Mouse (Mus musculus) heart, embryonic 15.5 days (tissue): ENCODE data around the gene Nvl. TPM values are rescaled to one million over a fixed set of nuclear protein-coding genes. Genes with fewer than 3 reads are reported as not detected.

Experiments used
- ATAC-seq: fragments of 200-750 bp; cut with Nextera tagmentation; replicated peaks from 2 replicates; pipeline ENCODE4 v1.8.0; 2017; ENCODE audit warnings: low read depth, moderate TSS enrichment; ENCODE audit not compliant: insufficient number of reproducible peaks, insufficient read depth, low FRiP score
- H3K27ac ChIP-seq: fragments of 300-500 bp; sonication (generic); 2 replicates; pipeline ENCODE4 v1.5.1; 2015; ENCODE audit warnings: mild to moderate bottlenecking, inconsistent platforms
- H3K27me3 ChIP-seq: fragments of 300-500 bp; sonication (generic); 2 replicates; pipeline ENCODE4 v1.6.1; 2015; ENCODE audit warnings: inconsistent platforms
- H3K36me3 ChIP-seq: fragments of 300-500 bp; sonication (generic); 2 replicates; pipeline ENCODE4 v1.6.1; 2015; ENCODE audit warnings: mild to moderate bottlenecking, inconsistent platforms
- H3K4me1 ChIP-seq: fragments of 300-500 bp; sonication (generic); replicated peaks from 2 replicates; pipeline ENCODE4 v1.6.1; 2015; ENCODE audit warnings: inconsistent platforms
- H3K4me2 ChIP-seq: fragments of 300-500 bp; sonication (generic); 2 replicates; pipeline ENCODE4 v1.6.1; 2015; ENCODE audit warnings: inconsistent platforms, mild to moderate bottlenecking, moderate library complexity
- H3K4me3 ChIP-seq: fragments of 300-500 bp; sonication (generic); 2 replicates; pipeline ENCODE4 v1.5.1; 2015; ENCODE audit warnings: mild to moderate bottlenecking, inconsistent platforms
- H3K9ac ChIP-seq: fragments of 300-500 bp; sonication (generic); 2 replicates; pipeline ENCODE4 v1.6.1; 2015; ENCODE audit warnings: mild to moderate bottlenecking, inconsistent platforms
- H3K9me3 ChIP-seq: fragments of 300-500 bp; sonication (generic); replicated peaks from 2 replicates; pipeline ENCODE4 v1.6.1; 2016; ENCODE audit warnings: inconsistent platforms
- WGBS: fragments of 180-500 bp; shearing (Covaris S2); methylation state at CpG from one replicate; pipeline ENCODE4 v1.1.7; 2015; ENCODE audit warnings: mixed read lengths; 5-methylcytosine and 5-hydroxymethylcytosine counted together
- polyA plus RNA-seq: library from polyadenylated mRNA; unstranded; fragments of >200 nt; fragmentation: Nextera tagmentation; extraction: Ambion mirVana; gene quantifications from 2 replicates; pipeline ENCODE4 v1.2.1, GENCODE M21; 2015

Nvl gene
- 15.5 and 17.7 TPM in 2 replicates for polyA plus RNA-seq

DNA sequence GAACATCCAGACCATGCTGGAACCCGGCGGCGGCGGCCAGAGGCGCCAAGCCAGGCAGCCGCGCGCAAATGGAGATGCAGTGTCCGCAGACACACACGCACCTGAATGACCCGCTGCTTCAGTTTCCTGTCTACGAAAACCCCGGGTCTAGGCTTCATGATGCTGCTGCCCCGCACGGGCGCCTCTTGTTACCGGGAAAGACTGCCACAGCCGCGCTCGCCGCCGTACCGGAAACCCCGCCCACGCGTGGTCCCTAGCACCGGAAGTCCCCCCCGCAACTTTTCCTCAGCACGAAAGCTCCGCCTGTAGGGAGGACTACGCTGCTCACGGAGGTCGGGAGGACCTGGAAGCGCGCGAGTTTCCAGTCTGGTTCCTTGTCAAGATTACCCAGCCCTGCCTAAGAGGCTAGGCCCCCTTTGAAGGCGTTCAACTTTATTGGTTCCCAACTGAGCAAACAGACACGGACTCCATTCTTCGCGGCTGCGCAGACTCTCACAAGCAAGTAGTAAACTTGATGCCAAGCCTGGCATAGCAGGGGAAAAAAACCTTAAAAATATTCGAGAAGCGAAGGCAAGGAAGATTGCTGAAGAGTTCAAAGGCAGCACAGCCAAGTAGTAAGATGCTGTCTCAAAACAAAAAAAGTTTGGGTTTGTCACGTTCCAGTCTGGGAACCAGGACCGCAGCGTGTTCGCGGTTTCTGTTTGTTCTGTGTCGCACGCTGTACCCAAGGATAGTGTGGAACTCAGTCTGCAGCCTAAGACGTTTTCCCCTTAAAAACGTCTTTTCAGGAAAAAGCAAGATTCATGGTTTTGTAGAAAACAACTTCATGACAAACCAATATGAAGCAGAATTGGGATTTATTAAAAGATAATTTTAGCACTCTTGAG, at the start of gene Nvl, which contains the start of gene Cnih4:
Gene Nvl, minus strand, starts transcription at position 255 of the 887 bp plus-strand sequence.
Gene Cnih4, plus strand, starts transcription at position 744 of the 887 bp plus-strand sequence.
- Histone ChIP-seq H3K27ac (peak within 1 kb of the TSS; percentile 82), H3K4me3 (peak within 1 kb of the TSS; percentile 86), H3K9ac (peak within 1 kb of the TSS; percentile 75), H3K4me1 (peaks cover 16% of the 10 kb centered on the region), H3K9me3 (no peaks in the 10 kb centered on the region), H3K4me2 (peak within 1 kb of the TSS; percentile 63), H3K27me3 (no peaks in the 10 kb centered on the region), H3K36me3 (peaks cover 25% of the 10 kb centered on the region)
- peak; percentile 100 for ATAC-seq
- under 1% methylated on average over 52 of the region's 52 CpGs for WGBS

DNA sequence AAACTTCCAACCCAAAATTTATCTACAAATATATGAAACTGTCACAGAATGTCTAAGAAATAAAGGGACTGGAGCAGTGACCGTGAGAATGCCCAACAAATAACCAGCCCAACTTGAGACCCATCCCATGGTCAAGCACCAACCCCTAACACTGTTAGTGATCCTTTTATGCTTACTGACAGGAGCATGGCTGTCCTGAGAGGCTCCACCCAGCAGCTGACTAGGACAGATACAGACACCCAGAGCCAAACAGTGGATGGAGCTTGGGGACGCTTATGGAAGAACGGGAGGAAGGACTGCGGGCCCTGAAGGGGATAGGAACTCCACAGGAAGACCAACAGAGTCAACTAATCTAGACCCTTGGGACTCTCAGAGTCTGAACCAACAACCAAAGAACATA, 44.9 kb upstream of the Nvl start:
- no peak overlapping the region for H3K4me3 ChIP-seq
- no peak overlapping the region for H3K9ac ChIP-seq
- no peaks in the 10 kb centered on the region for H3K4me1 ChIP-seq
- H3K9me3 ChIP-seq: no peaks in the 10 kb centered on the region
- no peak for ATAC-seq
- WGBS: 86% methylated on average over 4 of the region's 4 CpGs
- no peak overlapping the region for H3K4me2 ChIP-seq
- H3K27ac ChIP-seq: no peak overlapping the region
- H3K36me3 ChIP-seq: peaks cover 79% of the 10 kb centered on the region
- H3K27me3 ChIP-seq: no peaks in the 10 kb centered on the region

DNA sequence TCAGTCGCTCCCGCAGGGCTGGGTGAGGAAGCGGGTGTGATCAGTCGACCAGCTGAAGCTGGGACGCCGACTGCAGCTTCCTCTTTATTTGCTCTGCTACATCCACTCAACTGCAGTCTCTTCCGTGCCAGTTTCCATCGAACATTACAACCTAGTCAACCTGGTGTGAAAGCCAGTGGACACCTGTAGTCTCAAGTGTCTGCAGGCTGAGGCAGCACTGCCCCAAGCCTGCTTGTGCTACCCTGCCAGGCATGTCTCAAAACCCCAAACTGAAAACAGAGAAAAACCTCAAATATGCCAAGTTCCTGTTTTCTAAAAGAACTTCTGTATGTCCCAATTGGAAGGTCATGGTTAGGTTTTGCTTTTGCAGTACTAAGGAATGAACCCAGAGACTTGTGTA, 26.2 kb upstream of the Nvl start:
- no peak overlapping the region for H3K9ac ChIP-seq
- 78% methylated on average over 8 of the region's 8 CpGs for WGBS
- H3K27ac ChIP-seq: no peak overlapping the region

DNA sequence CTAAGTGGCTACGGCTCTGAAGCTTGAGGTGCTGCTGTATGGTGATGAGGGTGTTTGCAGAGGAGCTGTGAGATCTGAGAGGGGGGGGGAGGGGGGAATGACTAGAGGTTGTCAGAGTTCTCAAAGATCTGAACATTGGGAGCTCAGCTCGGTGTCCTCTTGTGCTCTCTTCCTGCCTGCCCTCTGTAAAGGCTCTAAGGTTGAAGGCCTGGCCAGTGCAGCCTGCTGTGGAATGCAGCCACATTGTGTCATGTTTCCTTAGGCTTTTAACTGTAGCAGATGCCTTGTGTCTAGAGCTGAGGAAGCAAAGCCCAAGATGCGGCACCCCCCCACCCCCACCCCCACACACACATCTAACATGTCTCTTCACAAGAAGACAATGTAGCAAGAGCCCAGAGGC, 24.4 kb upstream of the Nvl start:
- peaks cover 34% of the 10 kb centered on the region for H3K36me3 ChIP-seq
- ATAC-seq: no peak

More for the DNA sequence above, 26.2 kb upstream of the Nvl start:
- no peak for ATAC-seq
- Histone ChIP-seq H3K36me3 (peaks cover 24% of the 10 kb centered on the region; the same call in 1 of the 2 replicates), H3K4me1 (no peaks in the 10 kb centered on the region), H3K9me3 (no peaks in the 10 kb centered on the region), H3K27me3 (no peaks in the 10 kb centered on the region), H3K4me3 (no peak overlapping the region), H3K4me2 (no peak overlapping the region)

DNA sequence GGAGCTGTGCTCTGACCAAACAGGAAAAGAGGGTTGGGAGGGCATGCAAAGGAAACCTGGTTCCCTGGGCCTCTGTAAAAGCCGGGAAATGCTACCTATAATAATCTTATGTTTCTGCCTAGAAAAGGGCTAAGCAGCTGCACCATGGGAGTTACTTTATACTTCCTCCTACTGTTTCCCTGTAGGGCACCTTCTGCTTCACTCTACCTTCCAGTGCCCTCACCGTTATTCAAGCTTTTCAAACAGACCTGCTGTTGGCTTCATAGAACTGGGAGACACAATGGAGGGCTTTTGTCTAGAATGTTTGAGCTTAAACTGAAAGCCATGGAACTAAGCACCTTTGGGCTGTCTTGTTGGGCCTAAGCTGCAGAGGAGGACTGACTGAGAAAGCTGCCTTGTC, 23.8 kb upstream of the Nvl start:
- Histone ChIP-seq H3K36me3 (peaks cover 40% of the 10 kb centered on the region), H3K9ac (no peak overlapping the region), H3K4me2 (no peak overlapping the region), H3K27ac (no peak overlapping the region), H3K4me1 (no peaks in the 10 kb centered on the region), H3K4me3 (no peak overlapping the region), H3K9me3 (no peaks in the 10 kb centered on the region), H3K27me3 (no peaks in the 10 kb centered on the region)
- ATAC-seq: no peak
- WGBS: 83% methylated on average over 2 of the region's 2 CpGs

More for the DNA sequence above, 24.4 kb upstream of the Nvl start:
- WGBS: 65% methylated on average over 3 of the region's 3 CpGs
- Histone ChIP-seq H3K4me3 (no peak overlapping the region), H3K9ac (no peak overlapping the region), H3K4me1 (no peaks in the 10 kb centered on the region), H3K9me3 (no peaks in the 10 kb centered on the region), H3K4me2 (no peak overlapping the region), H3K27ac (no peak overlapping the region), H3K27me3 (no peaks in the 10 kb centered on the region)

DNA sequence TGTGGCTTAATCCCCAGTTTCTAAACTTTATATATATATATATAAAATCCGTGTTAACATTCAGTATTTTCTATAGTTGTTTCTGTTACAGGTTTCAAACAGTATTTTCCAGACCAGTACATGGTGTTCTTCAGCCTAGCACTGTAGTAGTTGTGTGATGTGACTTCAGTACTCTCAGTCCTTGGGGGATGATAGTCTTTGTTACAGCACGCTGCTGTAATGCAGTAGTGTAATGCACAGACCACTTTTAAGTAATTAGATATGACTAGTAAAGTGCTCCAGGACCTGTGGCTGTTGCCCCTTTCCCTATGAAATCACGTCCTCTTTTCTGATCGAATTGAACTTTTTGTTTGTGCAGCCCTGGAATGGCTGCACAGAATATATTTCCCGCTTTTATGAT, 7.5 kb upstream of the Nvl start:
- Histone ChIP-seq H3K27ac (peak overlapping the region; percentile 89; the same call in 1 of the 2 replicates), H3K4me2 (peak overlapping the region; percentile 69), H3K27me3 (no peaks in the 10 kb centered on the region), H3K4me1 (peaks cover 14% of the 10 kb centered on the region), H3K9ac (peak overlapping the region; percentile 89), H3K9me3 (no peaks in the 10 kb centered on the region), H3K36me3 (peaks cover 6% of the 10 kb centered on the region; the same call in 1 of the 2 replicates), H3K4me3 (peak overlapping the region; percentile 95)
- WGBS: 32% methylated on average over 5 of the region's 5 CpGs
- no peak for ATAC-seq

DNA sequence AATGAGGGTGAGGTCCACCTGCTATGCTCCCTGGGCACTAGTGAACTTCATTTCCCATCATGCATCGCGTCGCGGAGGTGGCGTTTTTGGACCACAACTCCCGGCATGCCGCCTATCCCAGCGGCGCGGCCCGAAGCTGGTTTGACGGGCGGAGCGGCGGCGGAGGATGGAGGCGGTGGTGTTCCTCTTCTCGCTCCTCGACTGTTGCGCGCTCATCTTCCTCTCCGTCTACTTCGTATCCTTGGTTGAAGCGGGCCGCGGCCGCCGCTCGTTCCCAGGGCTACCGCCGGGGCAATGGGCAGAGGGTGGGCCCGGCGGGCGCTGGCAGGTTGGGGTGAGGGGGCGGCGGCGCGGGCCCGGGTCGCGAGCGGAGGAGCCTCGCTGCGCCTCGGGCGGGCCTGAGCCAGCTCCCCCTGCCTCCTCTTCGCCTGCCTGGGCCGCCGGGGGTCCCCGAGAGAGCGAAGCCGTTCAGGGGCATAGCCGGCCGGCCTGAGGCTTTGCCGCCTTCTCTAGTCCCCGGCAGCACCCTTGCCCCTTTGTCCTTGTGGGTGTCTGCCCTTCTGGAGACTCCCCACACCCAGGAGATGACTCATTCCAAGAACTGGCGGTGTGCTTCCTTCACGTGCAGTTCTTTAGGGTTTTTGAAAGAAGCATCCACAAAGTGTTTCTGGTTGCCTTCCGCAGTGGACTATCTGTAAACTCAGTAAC, 7.0 kb upstream of the Nvl start:
- WGBS: under 1% methylated on average over 58 of the region's 59 CpGs
- Histone ChIP-seq H3K4me2 (peak overlapping the region; percentile 69), H3K9ac (peak overlapping the region; percentile 89), H3K4me1 (peaks cover 14% of the 10 kb centered on the region), H3K4me3 (peak overlapping the region; percentile 95), H3K9me3 (no peaks in the 10 kb centered on the region), H3K27me3 (no peaks in the 10 kb centered on the region), H3K36me3 (peaks cover 6% of the 10 kb centered on the region; the same call in 1 of the 2 replicates), H3K27ac (peak overlapping the region; percentile 89)
- peak; percentile 84 for ATAC-seq

DNA sequence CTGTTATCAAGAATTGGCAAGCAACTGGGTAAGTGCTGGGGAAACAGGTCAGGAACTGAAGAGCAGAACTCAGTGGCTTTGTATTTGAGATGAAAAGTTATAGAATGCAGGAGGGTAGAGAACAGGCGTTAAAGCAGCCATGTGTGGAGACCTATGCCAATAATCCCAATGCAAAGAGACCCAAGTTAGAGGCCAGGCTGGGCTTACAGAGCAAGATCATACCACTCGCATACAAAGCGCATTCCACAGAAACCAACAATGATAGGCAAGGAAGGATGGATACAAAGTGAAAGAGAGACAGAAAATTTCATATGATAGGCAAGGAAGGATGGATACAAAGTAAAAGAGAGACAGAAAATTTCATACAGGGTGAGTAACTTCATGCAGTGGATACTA, 6.4 kb upstream of the Nvl start:
- Histone ChIP-seq H3K4me1 (peaks cover 17% of the 10 kb centered on the region), H3K9ac (no peak overlapping the region), H3K9me3 (no peaks in the 10 kb centered on the region), H3K36me3 (peaks cover 6% of the 10 kb centered on the region; the same call in 1 of the 2 replicates), H3K27ac (no peak overlapping the region), H3K4me2 (no peak overlapping the region), H3K4me3 (peak overlapping the region; percentile 95), H3K27me3 (no peaks in the 10 kb centered on the region)
- 64% methylated on average over 3 of the region's 3 CpGs for WGBS
- no peak for ATAC-seq

DNA sequence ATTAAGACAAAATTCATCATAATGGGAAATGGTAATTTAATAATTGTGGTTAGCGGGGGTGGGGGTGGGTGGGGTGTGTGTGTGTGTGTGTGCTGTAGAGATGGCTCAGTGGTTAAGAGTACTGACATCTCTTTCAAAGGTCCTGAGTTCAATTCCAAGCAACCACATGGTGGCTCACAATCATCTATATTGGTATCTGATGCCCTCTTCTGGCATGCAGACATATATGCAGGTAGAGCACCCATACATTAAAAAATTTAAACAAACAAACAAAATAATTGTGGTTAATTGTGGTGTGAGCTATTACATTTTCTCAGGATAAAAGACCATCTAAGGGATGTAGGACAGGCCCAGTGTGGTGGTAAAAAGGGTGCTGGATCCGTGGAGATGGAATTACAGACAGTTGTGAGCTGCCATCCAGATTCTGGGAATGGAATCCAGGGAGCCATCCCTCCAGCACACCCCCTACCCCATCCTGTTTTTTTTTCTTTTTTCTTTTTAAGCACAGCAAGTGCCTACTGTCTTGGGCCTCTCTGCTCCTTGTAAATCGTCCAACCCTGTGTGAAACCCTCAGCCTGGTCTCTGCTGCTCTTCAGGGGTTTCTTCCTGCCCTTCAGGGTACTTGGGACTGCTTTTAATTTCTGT, 5.5 kb upstream of the Nvl start:
- no peaks in the 10 kb centered on the region for H3K9me3 ChIP-seq
- H3K36me3 ChIP-seq: peaks cover 6% of the 10 kb centered on the region; the same call in 1 of the 2 replicates
- H3K27ac ChIP-seq: no peak overlapping the region
- no peak overlapping the region for H3K4me2 ChIP-seq
- no peak overlapping the region for H3K4me3 ChIP-seq
- no peaks in the 10 kb centered on the region for H3K27me3 ChIP-seq
- whole genome bisulfite sequencing: 70% methylated on average over 3 of the region's 3 CpGs
- H3K4me1 ChIP-seq: peaks cover 22% of the 10 kb centered on the region
- ATAC-seq: no peak
- no peak overlapping the region for H3K9ac ChIP-seq

DNA sequence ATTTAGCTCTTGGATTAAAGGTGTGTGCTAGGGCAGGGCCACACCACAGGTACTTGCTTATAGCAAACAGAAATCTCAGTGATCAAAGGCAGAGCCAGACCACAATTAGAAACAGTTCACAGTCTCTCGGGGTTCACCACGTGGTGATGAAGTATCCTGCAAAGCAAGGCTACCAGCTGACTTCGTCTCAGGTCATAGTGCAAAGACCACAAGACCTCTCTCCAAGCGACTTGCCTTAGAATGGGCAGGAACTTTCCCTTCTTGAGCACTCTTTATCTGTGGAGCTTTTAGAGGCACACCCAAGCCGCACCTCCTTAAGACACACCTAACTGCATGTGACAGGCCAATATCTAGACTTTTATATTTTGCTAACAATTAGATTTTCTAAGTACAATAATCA, 4.5 kb upstream of the Nvl start:
- ATAC-seq: no peak

DNA sequence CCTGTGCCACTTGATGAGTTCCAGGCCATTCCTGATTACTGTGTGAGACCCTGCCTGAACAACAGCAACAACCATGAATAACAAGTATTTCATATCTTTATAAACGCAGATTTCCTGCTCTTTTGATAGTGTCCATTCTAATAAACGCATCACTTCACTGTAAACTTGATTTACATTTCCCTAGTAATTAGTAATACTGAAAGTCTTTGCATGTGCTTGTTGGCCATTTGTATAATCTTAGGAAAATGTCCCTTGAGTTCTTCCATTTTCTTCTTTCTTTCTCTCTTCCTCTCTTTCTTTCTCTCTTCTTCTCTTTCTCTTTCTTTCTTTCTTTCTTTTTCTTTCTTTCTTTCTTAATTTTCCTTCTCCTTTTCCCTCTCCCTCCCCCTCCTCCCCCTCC, 2.2 kb upstream of the Nvl start:
- H3K36me3 ChIP-seq: peaks cover 7% of the 10 kb centered on the region
- no peak overlapping the region for H3K4me3 ChIP-seq
- H3K27ac ChIP-seq: no peak overlapping the region
- WGBS: 86% methylated on average over 2 of the region's 2 CpGs
- peaks cover 18% of the 10 kb centered on the region for H3K4me1 ChIP-seq
- no peaks in the 10 kb centered on the region for H3K9me3 ChIP-seq
- H3K27me3 ChIP-seq: no peaks in the 10 kb centered on the region
- H3K4me2 ChIP-seq: no peak overlapping the region
- ATAC-seq: no peak
- no peak overlapping the region for H3K9ac ChIP-seq

More for the DNA sequence above, 4.5 kb upstream of the Nvl start:
- Histone ChIP-seq H3K27ac (no peak overlapping the region), H3K9ac (no peak overlapping the region), H3K4me3 (no peak overlapping the region), H3K36me3 (no peaks in the 10 kb centered on the region), H3K9me3 (no peaks in the 10 kb centered on the region), H3K4me2 (no peak overlapping the region), H3K4me1 (peaks cover 22% of the 10 kb centered on the region), H3K27me3 (no peaks in the 10 kb centered on the region)
- WGBS: 58% methylated on average over 5 of the region's 5 CpGs
